ENCODE assay signal across 8 mouse cellular contexts in the genomic region with DNA sequence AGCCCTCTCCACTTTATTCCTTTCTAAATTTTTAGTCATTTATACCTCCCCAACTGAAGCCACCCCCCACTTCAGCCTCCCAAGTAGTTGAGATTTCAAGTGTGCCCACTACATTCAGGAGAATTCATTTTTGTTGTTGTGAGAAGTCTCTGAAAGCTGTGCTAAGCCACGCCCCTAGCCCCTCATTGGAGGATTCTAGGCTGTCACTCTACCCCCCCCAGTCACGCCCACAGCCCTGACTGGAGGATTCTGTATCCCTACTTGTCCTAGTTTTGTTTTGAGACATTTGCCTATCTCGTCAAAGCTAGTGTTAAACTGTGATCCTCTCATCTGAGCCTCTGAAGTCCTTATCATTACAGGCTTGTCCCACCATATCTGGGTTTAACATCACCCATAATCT. TPM values are rescaled to one million over a fixed set of nuclear protein-coding genes. Genes with fewer than 3 reads are reported as not detected.
DNase-seq lines count a peak whose midpoint lies in the region; ATAC-seq lines count a peak whose summit lies in the region.
"Had no signal": no experiment of that assay in that cellular context is flagged by ENCODE, and none has a peak within 500 bp of the region (broad histone marks: within the 10 kb centered on the region; RNA-seq: fewer than 3 reads in every experiment).

No protein-coding gene starts in this region.

- no peak for ATAC-seq in midbrain, embryonic 12.5 days (ENCODE audit: low FRiP score, low read depth)
- ATAC-seq in midbrain, embryonic 15.5 days (replicated peaks) = no peak
- ATAC-seq in forebrain, embryonic 14.5 days = no peak
- ATAC-seq in liver, embryonic 15.5 days (ENCODE audit: insufficient read depth) = no peak

- H3K36me3 ChIP-seq in midbrain, embryonic 12.5 days = no peaks in the 10 kb centered on the region
- no peaks in the 10 kb centered on the region for H3K36me3 ChIP-seq in midbrain, embryonic 15.5 days (replicated peaks)
- H3K36me3 ChIP-seq in forebrain, embryonic 14.5 days (ENCODE audit: control insufficient read depth, insufficient read depth, low read length) = no peaks in the 10 kb centered on the region
- no peaks in the 10 kb centered on the region for H3K36me3 ChIP-seq in liver, embryonic 15.5 days (replicated peaks)
- H3K36me3 ChIP-seq: limb, embryonic 12.5 days had no signal

- H3K9ac ChIP-seq in midbrain, embryonic 12.5 days (replicated peaks) = no peak overlapping the region
- no peak overlapping the region for H3K9ac ChIP-seq in midbrain, embryonic 15.5 days
- H3K9ac ChIP-seq in forebrain, embryonic 14.5 days (ENCODE audit: low read length) = no peak overlapping the region
- H3K9ac ChIP-seq in liver, embryonic 15.5 days = no peak overlapping the region
- H3K9ac ChIP-seq: limb, embryonic 12.5 days had no signal

- H3K27ac ChIP-seq in midbrain, embryonic 12.5 days (replicated peaks) = 0 out of 2 replicates have a peak overlapping the region, but pooled peaks have one; percentile 25
- H3K27ac ChIP-seq in midbrain, embryonic 15.5 days = no peak overlapping the region
- no peak overlapping the region for H3K27ac ChIP-seq in forebrain, embryonic 14.5 days (ENCODE audit: low read depth, low read length)
- H3K27ac ChIP-seq in liver, embryonic 15.5 days (replicated peaks) = no peak overlapping the region
- H3K27ac ChIP-seq: limb, embryonic 12.5 days had no signal

- H3K9me3 ChIP-seq in midbrain, embryonic 12.5 days = no peaks in the 10 kb centered on the region
- H3K9me3 ChIP-seq in midbrain, embryonic 15.5 days = no peaks in the 10 kb centered on the region
- H3K9me3 ChIP-seq in forebrain, embryonic 14.5 days (replicated peaks; ENCODE audit: control insufficient read depth, low read length) = no peaks in the 10 kb centered on the region
- no peaks in the 10 kb centered on the region for H3K9me3 ChIP-seq in liver, embryonic 15.5 days (replicated peaks)
- H3K9me3 ChIP-seq: limb, embryonic 12.5 days had no signal

- no peaks in the 10 kb centered on the region for H3K27me3 ChIP-seq in midbrain, embryonic 12.5 days
- H3K27me3 ChIP-seq in midbrain, embryonic 15.5 days (replicated peaks) = no peaks in the 10 kb centered on the region
- H3K27me3 ChIP-seq in forebrain, embryonic 14.5 days (replicated peaks; ENCODE audit: control insufficient read depth, insufficient read depth, low read length) = no peaks in the 10 kb centered on the region
- no peaks in the 10 kb centered on the region for H3K27me3 ChIP-seq in liver, embryonic 15.5 days
- H3K27me3 ChIP-seq: limb, embryonic 12.5 days had no signal

- 9% methylated on average over 3 of the region's 3 CpGs for WGBS in midbrain, embryonic 12.5 days
- 14% methylated on average over 3 of the region's 3 CpGs for WGBS in midbrain, embryonic 15.5 days
- WGBS in forebrain, embryonic 14.5 days = 5% methylated on average over 3 of the region's 3 CpGs
- WGBS in liver, embryonic 15.5 days (ENCODE audit: insufficient replicate concordance) = 12% methylated on average over 3 of the region's 3 CpGs

- H3K4me1 ChIP-seq in midbrain, embryonic 12.5 days = peaks cover 19% of the 10 kb centered on the region
- H3K4me1 ChIP-seq in midbrain, embryonic 15.5 days = peaks cover 13% of the 10 kb centered on the region
- H3K4me1 ChIP-seq in forebrain, embryonic 14.5 days (ENCODE audit: control insufficient read depth, insufficient read depth, low read length) = peaks cover 5% of the 10 kb centered on the region; the same call in 1 of the 2 replicates
- peaks cover 27% of the 10 kb centered on the region for H3K4me1 ChIP-seq in liver, embryonic 15.5 days (replicated peaks)

- DNase-seq in adrenal gland, postnatal 14 days = peak; percentile 75
- peak; percentile 61 for DNase-seq in forebrain, embryonic 14.5 days (ENCODE audit: low spot score)
- no peak for DNase-seq in thymus, postnatal 36 days
- DNase-seq in gastrocnemius, adult 8-10 months (ENCODE audit: low spot score in 2 of 2) = no peak

- H3K4me2 ChIP-seq in midbrain, embryonic 12.5 days (replicated peaks) = 0 out of 2 replicates have a peak overlapping the region, but pooled peaks have one; percentile 17
- no peak overlapping the region for H3K4me2 ChIP-seq in midbrain, embryonic 15.5 days
- H3K4me2 ChIP-seq in forebrain, embryonic 14.5 days (ENCODE audit: low read length) = no peak overlapping the region
- H3K4me2 ChIP-seq in liver, embryonic 15.5 days = peak overlapping the region; percentile 38
- H3K4me2 ChIP-seq: limb, embryonic 12.5 days had no signal

- no peak overlapping the region for H3K4me3 ChIP-seq in midbrain, embryonic 12.5 days
- H3K4me3 ChIP-seq in midbrain, embryonic 15.5 days = no peak overlapping the region
- H3K4me3 ChIP-seq in forebrain, embryonic 14.5 days (ENCODE audit: low read depth, low read length) = no peak overlapping the region
- peak overlapping the region; percentile 26 for H3K4me3 ChIP-seq in liver, embryonic 15.5 days (replicated peaks)
- H3K4me3 ChIP-seq: limb, embryonic 12.5 days had no signal

RNA-seq across cellular contexts. Expression of a gene that starts 2.7 kb away (rescaled TPM):
- 5.6 and 5.9 TPM in 2 replicates for polyA plus RNA-seq in midbrain, embryonic 12.5 days (2016; fragmentation: Nextera tagmentation; extraction: Ambion mirVana)
- 7.4 and 7.7 TPM in 2 replicates for polyA plus RNA-seq in midbrain, embryonic 15.5 days (2015; fragmentation: Nextera tagmentation; extraction: Ambion mirVana)
- 30.9 and 37.6 TPM in 2 replicates for total RNA-seq in adrenal gland, postnatal 14 days (2021)
- 2.8 and 4.4 TPM in 2 replicates for polyA plus RNA-seq in forebrain, embryonic 14.5 days (2014; fragmentation: Nextera tagmentation; extraction: Ambion mirVana)
- 3.3 and 5.2 TPM in 2 replicates for polyA plus RNA-seq in liver, embryonic 15.5 days (2015; fragmentation: Nextera tagmentation; extraction: Ambion mirVana)
- 1 to 10 TPM; 3.5 to 6.3 (median 4.5) TPM for total RNA-seq in gastrocnemius, adult 8-10 months (2022)

RNA-seq across cellular contexts. Expression of a gene that starts 3.8 kb away (rescaled TPM):
- polyA plus RNA-seq in midbrain, embryonic 12.5 days (2016; fragmentation: Nextera tagmentation; extraction: Ambion mirVana) = 91.7 and 102 TPM in 2 replicates
- 101 and 102 TPM in 2 replicates for polyA plus RNA-seq in midbrain, embryonic 15.5 days (2015; fragmentation: Nextera tagmentation; extraction: Ambion mirVana)
- 85.5 and 88.4 TPM in 2 replicates for total RNA-seq in adrenal gland, postnatal 14 days (2021)
- polyA plus RNA-seq in forebrain, embryonic 14.5 days (2014; fragmentation: Nextera tagmentation; extraction: Ambion mirVana) = 91.7 and 97.0 TPM in 2 replicates
- 56.0 and 58.5 TPM in 2 replicates for polyA plus RNA-seq in liver, embryonic 15.5 days (2015; fragmentation: Nextera tagmentation; extraction: Ambion mirVana)
- total RNA-seq in gastrocnemius, adult 8-10 months (2022) = 10 to 100 TPM; 68.5 to 73.4 (median 70.8) TPM

RNA-seq across cellular contexts. Expression of a gene that starts 11.1 kb away (rescaled TPM):
- 54.4 and 58.5 TPM in 2 replicates for polyA plus RNA-seq in midbrain, embryonic 12.5 days (2016; fragmentation: Nextera tagmentation; extraction: Ambion mirVana)
- 25.0 and 28.7 TPM in 2 replicates for polyA plus RNA-seq in midbrain, embryonic 15.5 days (2015; fragmentation: Nextera tagmentation; extraction: Ambion mirVana)
- total RNA-seq in adrenal gland, postnatal 14 days (2021) = 61.1 and 65.7 TPM in 2 replicates
- polyA plus RNA-seq in forebrain, embryonic 14.5 days (2014; fragmentation: Nextera tagmentation; extraction: Ambion mirVana) = 16.6 and 17.3 TPM in 2 replicates
- polyA plus RNA-seq in liver, embryonic 15.5 days (2015; fragmentation: Nextera tagmentation; extraction: Ambion mirVana) = 24.1 and 27.0 TPM in 2 replicates
- 10 to 100 TPM; 19.9 to 23.3 (median 20.9) TPM for total RNA-seq in gastrocnemius, adult 8-10 months (2022)

RNA-seq across cellular contexts. Expression of a gene that starts 12.9 kb away (rescaled TPM):
- 34.8 and 39.1 TPM in 2 replicates for polyA plus RNA-seq in midbrain, embryonic 12.5 days (2016; fragmentation: Nextera tagmentation; extraction: Ambion mirVana)
- 6.5 and 6.7 TPM in 2 replicates for polyA plus RNA-seq in midbrain, embryonic 15.5 days (2015; fragmentation: Nextera tagmentation; extraction: Ambion mirVana)
- total RNA-seq in adrenal gland, postnatal 14 days (2021) = 5.8 and 6.9 TPM in 2 replicates
- 4.3 and 7.2 TPM in 2 replicates for polyA plus RNA-seq in forebrain, embryonic 14.5 days (2014; fragmentation: Nextera tagmentation; extraction: Ambion mirVana)
- polyA plus RNA-seq in liver, embryonic 15.5 days (2015; fragmentation: Nextera tagmentation; extraction: Ambion mirVana) = 42.0 and 54.0 TPM in 2 replicates
- total RNA-seq in gastrocnemius, adult 8-10 months (2022) = not detected

RNA-seq across cellular contexts. Expression of a gene that starts 21.8 kb away (rescaled TPM):
- 4.5 and 6.3 TPM in 2 replicates for polyA plus RNA-seq in midbrain, embryonic 12.5 days (2016; fragmentation: Nextera tagmentation; extraction: Ambion mirVana)
- 6.5 and 6.8 TPM in 2 replicates for polyA plus RNA-seq in midbrain, embryonic 15.5 days (2015; fragmentation: Nextera tagmentation; extraction: Ambion mirVana)
- 17.4 and 17.9 TPM in 2 replicates for total RNA-seq in adrenal gland, postnatal 14 days (2021)
- 3.0 and 3.8 TPM in 2 replicates for polyA plus RNA-seq in forebrain, embryonic 14.5 days (2014; fragmentation: Nextera tagmentation; extraction: Ambion mirVana)
- 4.6 and 5.2 TPM in 2 replicates for polyA plus RNA-seq in liver, embryonic 15.5 days (2015; fragmentation: Nextera tagmentation; extraction: Ambion mirVana)
- total RNA-seq in gastrocnemius, adult 8-10 months (2022) = 1 to 10 TPM; 5.0 to 6.0 (median 5.8) TPM

Comparison
In these comparisons a context has a peak if more than half of its experiments do, and no peak if none do; other contexts are left out.
1. H3K4me2 ChIP-seq: peak in midbrain, embryonic 12.5 days (single experiment) and liver, embryonic 15.5 days (single experiment); none in midbrain, embryonic 15.5 days (single experiment) and forebrain, embryonic 14.5 days (single experiment).
2. DNase-seq: peak in adrenal gland, postnatal 14 days (single experiment) and forebrain, embryonic 14.5 days (single experiment); none in thymus, postnatal 36 days (0 of 2) and gastrocnemius, adult 8-10 months (0 of 2).